Mouse (Mus musculus) erythroblast, embryonic 14.5 days (primary cell): ENCODE results near the gene Ggt6. TPM values are rescaled to one million over a fixed set of nuclear protein-coding genes. Genes with fewer than 3 reads are reported as not detected.

Source experiments
- H3K27me3 ChIP-seq: 2 replicates; pipeline ENCODE4 v1.6.1; 2012; ENCODE audit warnings: inconsistent platforms; ENCODE audit not compliant: control insufficient read depth
- H3K36me3 ChIP-seq: 2 replicates; pipeline ENCODE4 v1.6.1; 2012; ENCODE audit warnings: mild to moderate bottlenecking, inconsistent platforms; ENCODE audit not compliant: control insufficient read depth
- H3K4me1 ChIP-seq: 2 replicates; pipeline ENCODE4 v1.6.1; 2012; ENCODE audit warnings: inconsistent platforms; ENCODE audit not compliant: control insufficient read depth
- H3K4me3 ChIP-seq: replicated peaks from 2 replicates; pipeline ENCODE3; 2012; ENCODE audit warnings: moderate library complexity, mild to moderate bottlenecking, inconsistent platforms
- H3K9me3 ChIP-seq: 2 replicates; pipeline ENCODE4 v1.6.1; 2012; ENCODE audit warnings: low read length, inconsistent platforms, mixed read lengths; ENCODE audit not compliant: control insufficient read depth
- GATA1 ChIP-seq: IDR thresholded peaks from 2 replicates; pipeline ENCODE4 v1.6.1; 2012; ENCODE audit warnings: low read length, inconsistent platforms, mixed read lengths
- TAL1 ChIP-seq: IDR thresholded peaks from 3 replicates; pipeline ENCODE4 v1.6.1; 2012; ENCODE audit warnings: low read length, inconsistent platforms, mixed read lengths
- polyA plus RNA-seq: library from polyadenylated mRNA; stranded (reverse); fragments of >175 nt; gene quantifications from 2 replicates; pipeline ENCODE4 v1.2.3, GENCODE M21; 2012

Gene Ggt6
- polyA plus RNA-seq, 1 experiment, result not detected

- no peaks in the 10 kb centered on the region for H3K36me3 ChIP-seq
- H3K9me3 ChIP-seq, result no peaks in the 10 kb centered on the region
- TF ChIP-seq GATA1 (no peak), TAL1 (no peak)
- peaks cover 35% of the 10 kb centered on the region for H3K4me1 ChIP-seq
- peaks cover 23% of the 10 kb centered on the region for H3K27me3 ChIP-seq
- no peak overlapping the region for H3K4me3 ChIP-seq
These were observed 26.7 kb upstream of the Ggt6 start for GRCm38 (mm10) chr11:72408451-72409170.

- H3K9me3 ChIP-seq, result no peaks in the 10 kb centered on the region
- peaks cover 26% of the 10 kb centered on the region for H3K27me3 ChIP-seq
- H3K4me1 ChIP-seq, result peaks cover 47% of the 10 kb centered on the region
- no peaks in the 10 kb centered on the region for H3K36me3 ChIP-seq
- no peak overlapping the region for H3K4me3 ChIP-seq
- TF ChIP-seq GATA1 (no peak), TAL1 (no peak)
These were observed 25.5 kb upstream of the Ggt6 start for GRCm38 (mm10) chr11:72409649-72410385.

GRCm38 (mm10) chr11:72410521-72411092 lies 24.7 kb upstream of the Ggt6 start:
- peaks cover 26% of the 10 kb centered on the region for H3K27me3 ChIP-seq
- peak overlapping the region; percentile 61 for H3K4me3 ChIP-seq
- H3K4me1 ChIP-seq, result peaks cover 55% of the 10 kb centered on the region
- H3K36me3 ChIP-seq, result no peaks in the 10 kb centered on the region
- H3K9me3 ChIP-seq, result no peaks in the 10 kb centered on the region
- no peak for TF ChIP-seq TAL1
- TF ChIP-seq GATA1, result no peak

GRCm38 (mm10) chr11:72411093-72411921 lies 24.0 kb upstream of the Ggt6 start, which contains the start of gene Smtnl2:
Gene Smtnl2 (minus strand): TSS chr11:72411713.
- TF ChIP-seq TAL1, result no peak
- no peak for TF ChIP-seq GATA1
- Histone ChIP-seq H3K4me1 (peaks cover 62% of the 10 kb centered on the region), H3K4me3 (peak within 1 kb of the TSS; percentile 61), H3K36me3 (no peaks in the 10 kb centered on the region), H3K27me3 (peaks cover 26% of the 10 kb centered on the region), H3K9me3 (no peaks in the 10 kb centered on the region)

- no peak for TF ChIP-seq TAL1
- Histone ChIP-seq H3K27me3 (peaks cover 26% of the 10 kb centered on the region), H3K36me3 (no peaks in the 10 kb centered on the region), H3K4me3 (peak overlapping the region; percentile 61), H3K4me1 (peaks cover 66% of the 10 kb centered on the region), H3K9me3 (no peaks in the 10 kb centered on the region)
These were observed 23.4 kb upstream of the Ggt6 start for GRCm38 (mm10) chr11:72411945-72412344.

GRCm38 (mm10) chr11:72413016-72413415 lies 22.3 kb upstream of the Ggt6 start:
- peaks cover 26% of the 10 kb centered on the region for H3K27me3 ChIP-seq

GRCm38 (mm10) chr11:72413601-72414190 lies 21.6 kb upstream of the Ggt6 start:
- H3K4me3 ChIP-seq, result no peak overlapping the region
- H3K27me3 ChIP-seq, result peaks cover 26% of the 10 kb centered on the region
- no peaks in the 10 kb centered on the region for H3K9me3 ChIP-seq
- peaks cover 56% of the 10 kb centered on the region for H3K4me1 ChIP-seq
- H3K36me3 ChIP-seq, result no peaks in the 10 kb centered on the region
- no peak for TF ChIP-seq TAL1

More at GRCm38 (mm10) chr11:72413016-72413415, 22.3 kb upstream of the Ggt6 start:
- H3K36me3 ChIP-seq, result no peaks in the 10 kb centered on the region
- peaks cover 59% of the 10 kb centered on the region for H3K4me1 ChIP-seq
- TF ChIP-seq TAL1, result no peak
- no peak for TF ChIP-seq GATA1
- H3K4me3 ChIP-seq, result no peak overlapping the region
- H3K9me3 ChIP-seq, result no peaks in the 10 kb centered on the region

- Histone ChIP-seq H3K9me3 (no peaks in the 10 kb centered on the region), H3K4me1 (peaks cover 54% of the 10 kb centered on the region), H3K4me3 (peak overlapping the region; percentile 10), H3K36me3 (no peaks in the 10 kb centered on the region), H3K27me3 (peaks cover 22% of the 10 kb centered on the region)
- TF ChIP-seq GATA1, result peak; percentile 63
- TF ChIP-seq TAL1, result peak; percentile 69
These were observed 20.2 kb upstream of the Ggt6 start for GRCm38 (mm10) chr11:72415155-72415554.
